ENCODE assay signal across 8 mouse cellular contexts in the genomic region with DNA sequence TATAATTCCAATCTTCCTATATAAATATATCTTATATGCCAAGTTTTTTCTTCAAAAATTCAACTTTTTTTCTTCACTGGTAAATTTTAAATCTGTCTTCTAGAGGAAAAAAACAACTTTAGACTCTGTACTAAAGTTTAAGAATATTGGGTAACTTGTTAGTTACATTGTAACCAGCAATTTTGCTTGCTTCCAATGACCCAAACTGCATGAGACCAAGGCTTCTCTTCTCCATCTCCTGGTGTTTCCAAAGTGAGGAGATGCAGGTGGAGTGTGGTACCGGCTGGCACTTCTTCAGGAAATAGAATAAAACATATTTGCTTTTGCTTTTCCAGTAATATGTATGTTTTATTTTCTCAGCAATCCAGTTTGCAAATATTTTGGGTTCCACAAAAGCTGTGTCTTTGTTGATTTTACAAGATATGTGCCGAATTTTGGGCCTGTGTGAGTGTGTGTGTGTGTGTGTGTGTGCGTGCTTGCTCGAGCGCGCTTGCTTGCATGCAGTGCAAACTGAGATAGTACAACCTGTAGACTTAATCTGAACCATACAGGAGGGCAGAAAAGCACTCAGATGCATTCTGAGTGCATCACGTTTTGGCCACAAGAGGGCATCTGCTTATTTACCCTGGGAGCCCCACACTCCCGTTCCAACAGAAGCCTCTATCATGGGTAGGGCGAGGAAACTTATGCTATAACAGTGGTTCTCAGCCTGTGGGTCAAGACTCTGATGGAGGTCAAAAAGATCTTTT. TPM values are rescaled to one million over a fixed set of nuclear protein-coding genes. Genes with fewer than 3 reads are reported as not detected.
DNase-seq lines count a peak whose midpoint lies in the region; ATAC-seq and TF ChIP-seq lines count a peak whose summit lies in the region.

No protein-coding gene starts in this region.

- no peaks in the 10 kb centered on the region for H3K4me1 ChIP-seq in liver, embryonic 11.5 days (replicated peaks; ENCODE audit: control insufficient read depth, insufficient read depth, low read length)
- H3K4me1 ChIP-seq in midbrain, embryonic 15.5 days: no peaks in the 10 kb centered on the region
- peaks cover 3% of the 10 kb centered on the region; the same call in 1 of the 2 replicates for H3K4me1 ChIP-seq in hindbrain, embryonic 10.5 days (replicated peaks)

- H3K9me3 ChIP-seq in liver, embryonic 11.5 days (ENCODE audit: control insufficient read depth, low read length): no peaks in the 10 kb centered on the region
- no peaks in the 10 kb centered on the region for H3K9me3 ChIP-seq in midbrain, embryonic 15.5 days
- no peaks in the 10 kb centered on the region for H3K9me3 ChIP-seq in hindbrain, embryonic 10.5 days

- H3K4me2 ChIP-seq in liver, embryonic 11.5 days: no peak overlapping the region
- H3K4me2 ChIP-seq in midbrain, embryonic 15.5 days: no peak overlapping the region

- no peak overlapping the region for H3K27ac ChIP-seq in gastrocnemius, adult 2 months
- H3K27ac ChIP-seq in liver, embryonic 11.5 days (ENCODE audit: low read depth, low read length): no peak overlapping the region
- H3K27ac ChIP-seq in midbrain, embryonic 15.5 days: no peak overlapping the region
- no peak overlapping the region for H3K27ac ChIP-seq in hindbrain, embryonic 10.5 days

- H3K9ac ChIP-seq in liver, embryonic 11.5 days (ENCODE audit: low read depth, low read length): no peak overlapping the region
- no peak overlapping the region for H3K9ac ChIP-seq in midbrain, embryonic 15.5 days

- peak; percentile 80 for ATAC-seq in liver, embryonic 11.5 days (replicated peaks; ENCODE audit: low FRiP score)
- no peak for ATAC-seq in midbrain, embryonic 15.5 days (replicated peaks)

- H3K27me3 ChIP-seq in liver, embryonic 11.5 days (replicated peaks; ENCODE audit: control insufficient read depth, insufficient read depth, low read length): no peaks in the 10 kb centered on the region
- H3K27me3 ChIP-seq in midbrain, embryonic 15.5 days (replicated peaks): peaks cover 3% of the 10 kb centered on the region; the same call in 1 of the 2 replicates
- H3K27me3 ChIP-seq in hindbrain, embryonic 10.5 days (ENCODE audit: insufficient read depth, poor library complexity, severe bottlenecking): peaks cover 3% of the 10 kb centered on the region; the same call in 1 of the 2 replicates

- intact Hi-C loops in gastrocnemius, adult 2 months (cut with DNase I): no loop called here

- TF ChIP-seq POLR2A in brain, embryonic 14.5 days (IDR thresholded peaks at IDR 0.05; ENCODE audit: borderline replicate concordance, extremely low read depth, insufficient read depth, insufficient read length, poor library complexity, severe bottlenecking): no peak

- WGBS in liver, embryonic 11.5 days: 45% methylated on average over 9 of the region's 9 CpGs
- 74% methylated on average over 9 of the region's 9 CpGs for WGBS in midbrain, embryonic 15.5 days
- 74% methylated on average over 9 of the region's 9 CpGs for WGBS in hindbrain, embryonic 10.5 days

- peak; percentile 64 for TF ChIP-seq CTCF in gastrocnemius, adult 2 months (IDR thresholded peaks at IDR 0.05)
- peak; percentile 40; the same call in 1 of the 2 replicates for TF ChIP-seq CTCF in brain, embryonic 14.5 days (IDR thresholded peaks at IDR 0.05; ENCODE audit: borderline replicate concordance, extremely low read depth, insufficient read depth, insufficient read length)

- H3K4me3 ChIP-seq in gastrocnemius, adult 2 months: no peak overlapping the region
- H3K4me3 ChIP-seq in liver, embryonic 11.5 days (ENCODE audit: low read depth, low read length): no peak overlapping the region
- H3K4me3 ChIP-seq in midbrain, embryonic 15.5 days: no peak overlapping the region
- no peak overlapping the region for H3K4me3 ChIP-seq in hindbrain, embryonic 10.5 days

- DNase-seq in gastrocnemius, adult 2 months: peak; percentile 37
- no peak for DNase-seq in gastrocnemius, postnatal 4 days (ENCODE audit: low spot score in 2 of 2)
- DNase-seq in B cell, adult 2 months: peak; percentile 25 to 27
- no peak for DNase-seq in brain, embryonic 14.5 days (ENCODE audit: low read depth)
- no peak for DNase-seq in liver, embryonic 11.5 days (ENCODE audit: low spot score)
- DNase-seq in thymus, postnatal 36 days: peak; percentile 41 to 53
- no peak for DNase-seq in hindbrain, embryonic 10.5 days (ENCODE audit: low spot score)

- H3K36me3 ChIP-seq in liver, embryonic 11.5 days (ENCODE audit: control insufficient read depth, insufficient read depth, low read length): no peaks in the 10 kb centered on the region
- H3K36me3 ChIP-seq in midbrain, embryonic 15.5 days (replicated peaks): no peaks in the 10 kb centered on the region
- no peaks in the 10 kb centered on the region for H3K36me3 ChIP-seq in hindbrain, embryonic 10.5 days

RNA-seq across cellular contexts. Expression of a gene that starts 1.3 kb away (rescaled TPM):
- total RNA-seq in gastrocnemius, adult 2 months (2021): not detected
- total RNA-seq in gastrocnemius, postnatal 4 days (2021): under 1 TPM; 0.15 to 0.26 TPM
- polyA plus RNA-seq in brain, embryonic 14.5 days (2012; rRNA removed): 0.08 and 0.29 TPM in 2 replicates
- 3.6 and 4.2 TPM in 2 replicates for polyA plus RNA-seq in liver, embryonic 11.5 days (2014; fragmentation: Nextera tagmentation; extraction: Ambion mirVana)
- 0.06 and 0.18 TPM in 2 replicates for polyA plus RNA-seq in midbrain, embryonic 15.5 days (2015; fragmentation: Nextera tagmentation; extraction: Ambion mirVana)
- 0.09 and 0.11 TPM in 2 replicates for polyA plus RNA-seq in hindbrain, embryonic 10.5 days (2016; fragmentation: Nextera tagmentation; extraction: Ambion mirVana)

Comparison
In these comparisons a context has a peak if more than half of its experiments do, and no peak if none do; other contexts are left out.
1. DNase-seq: peak in gastrocnemius, adult 2 months (single experiment), B cell, adult 2 months (2 of 2) and thymus, postnatal 36 days (2 of 2); none in gastrocnemius, postnatal 4 days (0 of 2), brain, embryonic 14.5 days (single experiment), liver, embryonic 11.5 days (single experiment) and hindbrain, embryonic 10.5 days (single experiment).